Mouse (Mus musculus) 3134 (cell line): ENCODE results near the gene Dbn1.
"Not testable (repeated sequence)": the region's sequence is repeated elsewhere in the genome, so short reads cannot be mapped to it uniquely, and the experiment has no call there.

Experiments
- DNase-seq: peaks from one replicate; pipeline ENCODE4 v3.0.0-alpha.2; 2011; ENCODE audit warnings: low spot score; ENCODE audit not compliant: insufficient read length; ENCODE audit errors: extremely low read depth

Gene Dbn1

GRCm38 (mm10) chr13:55451785-55452549 lies 35.9 kb downstream of the Dbn1 start:
- DNase-seq: no peak

- DNase-seq: no peak
Measured at GRCm38 (mm10) chr13:55451296-55451695, 36.6 kb downstream of the Dbn1 start.

GRCm38 (mm10) chr13:55450511-55450980 lies 37.4 kb downstream of the Dbn1 start:
- peak; percentile 99 for DNase-seq

GRCm38 (mm10) chr13:55449679-55450441 lies 38.1 kb downstream of the Dbn1 start:
- no peak for DNase-seq

- DNase-seq: no peak
Measured at GRCm38 (mm10) chr13:55449205-55449604, 38.7 kb downstream of the Dbn1 start.

- no peak for DNase-seq
Measured at GRCm38 (mm10) chr13:55448131-55448530, 39.8 kb downstream of the Dbn1 start.

- no peak for DNase-seq
Measured at GRCm38 (mm10) chr13:55447543-55447943, 40.4 kb downstream of the Dbn1 start.

- DNase-seq: no peak
Measured at GRCm38 (mm10) chr13:55446483-55447105, 41.3 kb downstream of the Dbn1 start.

GRCm38 (mm10) chr13:55445361-55446091 lies 42.4 kb downstream of the Dbn1 start:
- DNase-seq: peak; percentile 74

GRCm38 (mm10) chr13:55444937-55445315 lies 43.0 kb downstream of the Dbn1 start, which contains the start of gene Grk6:
Gene Grk6 (plus strand): TSS chr13:55445072.
- peak; percentile 98 for DNase-seq

GRCm38 (mm10) chr13:55444286-55444936 lies 43.5 kb downstream of the Dbn1 start:
- peak; percentile 87 for DNase-seq

- DNase-seq: no peak
Measured at GRCm38 (mm10) chr13:55443799-55444285, 44.1 kb downstream of the Dbn1 start.

GRCm38 (mm10) chr13:55437111-55437629 lies 50.7 kb downstream of the Dbn1 start:
- DNase-seq: not testable (repeated sequence)

- DNase-seq: no peak
Measured at GRCm38 (mm10) chr13:55431889-55432685, 55.8 kb downstream of the Dbn1 start.

GRCm38 (mm10) chr13:55430566-55430965 lies 57.3 kb downstream of the Dbn1 start:
- no peak for DNase-seq

GRCm38 (mm10) chr13:55429226-55429888 lies 58.6 kb downstream of the Dbn1 start:
- peak; percentile 59 for DNase-seq

- no peak for DNase-seq
Measured at GRCm38 (mm10) chr13:55426613-55427012, 61.3 kb downstream of the Dbn1 start, which contains the start of gene F12. Gene F12 (minus strand): TSS chr13:55426793.
